Mouse (Mus musculus) Muller cell, postnatal 12 days (primary cell): Measurements from ENCODE around the gene Extl1.
"Not testable (repeated sequence)": the region's sequence is repeated elsewhere in the genome, so short reads cannot be mapped to it uniquely, and the experiment has no call there.

ENCODE experiments used
- DNase-seq: peaks from one replicate; pipeline ENCODE4 v3.0.0-alpha.2; 2015; ENCODE audit errors: inconsistent ontology term

Extl1 gene

GRCm38 (mm10) chr4:134383750-134384149, at the start of gene Extl1:
Gene Extl1, minus strand, starts transcription at chr4:134383850.
- not testable (repeated sequence) for DNase-seq

- DNase-seq = no peak
Measured at GRCm38 (mm10) chr4:134432686-134433360, 49.2 kb upstream of the Extl1 start.

- no peak for DNase-seq
Measured at GRCm38 (mm10) chr4:134430381-134431004, 46.8 kb upstream of the Extl1 start.

- DNase-seq = no peak
Measured at GRCm38 (mm10) chr4:134425088-134425487, 41.4 kb upstream of the Extl1 start.

GRCm38 (mm10) chr4:134423949-134424348, 40.3 kb upstream of the Extl1 start:
- DNase-seq = no peak

GRCm38 (mm10) chr4:134421971-134422370, 38.3 kb upstream of the Extl1 start:
- no peak for DNase-seq

- no peak for DNase-seq
Measured at GRCm38 (mm10) chr4:134417111-134417510, 33.5 kb upstream of the Extl1 start.

- DNase-seq = no peak
Measured at GRCm38 (mm10) chr4:134416602-134417001, 33.0 kb upstream of the Extl1 start.

GRCm38 (mm10) chr4:134416177-134416576, 32.5 kb upstream of the Extl1 start:
- DNase-seq = no peak

GRCm38 (mm10) chr4:134409286-134409685, 25.6 kb upstream of the Extl1 start:
- DNase-seq = no peak

- peak; percentile 75 for DNase-seq
Measured at GRCm38 (mm10) chr4:134403721-134404120, 20.1 kb upstream of the Extl1 start.

GRCm38 (mm10) chr4:134402571-134403262, 19.1 kb upstream of the Extl1 start:
- DNase-seq = peak; percentile 78

- no peak for DNase-seq
Measured at GRCm38 (mm10) chr4:134401856-134402570, 18.4 kb upstream of the Extl1 start.

- peak; percentile 46 for DNase-seq
Measured at GRCm38 (mm10) chr4:134401181-134401661, 17.6 kb upstream of the Extl1 start.

GRCm38 (mm10) chr4:134400206-134400605, 16.6 kb upstream of the Extl1 start:
- no peak for DNase-seq

- DNase-seq = no peak
Measured at GRCm38 (mm10) chr4:134397732-134398131, 14.1 kb upstream of the Extl1 start.

- DNase-seq = peak; percentile 88
Measured at GRCm38 (mm10) chr4:134397121-134397520, 13.5 kb upstream of the Extl1 start.

- DNase-seq = peak; percentile 98
Measured at GRCm38 (mm10) chr4:134395977-134396825, 12.6 kb upstream of the Extl1 start, which contains the start of gene Pafah2. Gene Pafah2, plus strand, starts transcription at chr4:134396320.

GRCm38 (mm10) chr4:134395142-134395541, 11.5 kb upstream of the Extl1 start:
- DNase-seq = no peak

- no peak for DNase-seq
Measured at GRCm38 (mm10) chr4:134393026-134393425, 9.4 kb upstream of the Extl1 start.

GRCm38 (mm10) chr4:134392595-134392994, 8.9 kb upstream of the Extl1 start:
- peak; percentile 12 for DNase-seq
